Mouse (Mus musculus) MEL (cell line): ENCODE results near the gene Akt3. TPM values are rescaled to one million over a fixed set of nuclear protein-coding genes. Genes with fewer than 3 reads are reported as not detected.

Source experiments
- DNase-seq: peaks from one replicate; pipeline ENCODE4 v3.0.0; 2011; ENCODE audit warnings: low read depth, low spot score
- H3K27ac ChIP-seq: 2 replicates; pipeline ENCODE4 v1.5.1; 2012; ENCODE audit warnings: low read depth, mild to moderate bottlenecking, control low read depth, low read length, moderate library complexity; ENCODE audit not compliant: control insufficient read depth
- H3K27me3 ChIP-seq, 2 experiments: fragments of 150-350 bp in 1 of 2; sonication (generic) in 1 of 2; 2 replicates each; pipeline ENCODE4 v1.6.1; 2012; ENCODE audit warnings: low read length in 2 of 2, mild to moderate bottlenecking in 2 of 2, improper control_type of control experiment in 1 of 2, moderate library complexity in 1 of 2; ENCODE audit not compliant: insufficient read depth in 2 of 2, control insufficient read depth in 1 of 2
- H3K36me3 ChIP-seq, 2 experiments: 2 replicates each; pipeline ENCODE4 v1.6.1; 2012 to 2014; ENCODE audit warnings: low read length in 2 of 2, improper control_type of control experiment in 1 of 2, inconsistent platforms in 1 of 2, mild to moderate bottlenecking in 1 of 2; ENCODE audit not compliant: insufficient read depth in 2 of 2, control insufficient read depth in 1 of 2
- H3K4me1 ChIP-seq, 2 experiments: fragments of 150-350 bp in 1 of 2; sonication (generic) in 1 of 2; 2 replicates each; pipeline ENCODE4 v1.6.1; 2012; ENCODE audit warnings: low read length in 2 of 2, improper control_type of control experiment in 1 of 2, mild to moderate bottlenecking in 1 of 2; ENCODE audit not compliant: insufficient read depth in 2 of 2, control insufficient read depth in 1 of 2
- H3K4me3 ChIP-seq, 2 experiments: fragments of 150-350 bp in 1 of 2; sonication (generic) in 1 of 2; 2 replicates each; pipeline ENCODE4 v1.5.1; 2012; ENCODE audit warnings: low read depth in 2 of 2, low read length in 2 of 2, mild to moderate bottlenecking in 2 of 2, moderate library complexity in 2 of 2, control low read depth in 1 of 2, improper control_type of control experiment in 1 of 2; ENCODE audit not compliant: control insufficient read depth in 1 of 2, insufficient read depth in 1 of 2
- H3K79me2 ChIP-seq: 2 replicates; pipeline ENCODE4 v1.6.1; 2012; ENCODE audit warnings: mild to moderate bottlenecking, low read length, moderate library complexity; ENCODE audit not compliant: control insufficient read depth, poor library complexity, insufficient read depth
- H3K9ac ChIP-seq: 2 replicates; pipeline ENCODE4 v1.6.1; 2012; ENCODE audit warnings: low read depth, mild to moderate bottlenecking, control low read depth, low read length, moderate library complexity; ENCODE audit not compliant: control insufficient read depth, poor library complexity, severe bottlenecking
- H3K9me3 ChIP-seq: fragments of 150-350 bp; sonication (generic); replicated peaks from 2 replicates; pipeline ENCODE4 v1.6.1; 2012; ENCODE audit warnings: mild to moderate bottlenecking, low read length, improper control_type of control experiment, moderate library complexity; ENCODE audit not compliant: insufficient read depth
- CHD1 ChIP-seq: IDR thresholded peaks from 2 replicates; pipeline ENCODE4 v1.6.1; 2012; ENCODE audit warnings: low read depth, mild to moderate bottlenecking, inconsistent platforms, low read length, improper control_type of control experiment
- E2F4 ChIP-seq: IDR thresholded peaks from 2 replicates; pipeline ENCODE4 v1.6.1; 2011; ENCODE audit warnings: low read depth, low read length, improper control_type of control experiment, borderline replicate concordance
- ELF1 ChIP-seq: IDR thresholded peaks from 2 replicates; pipeline ENCODE4 v1.6.1; 2014; ENCODE audit warnings: low read depth, mild to moderate bottlenecking, inconsistent platforms, low read length, improper control_type of control experiment, moderate library complexity
- EP300 ChIP-seq, 2 experiments: IDR thresholded peaks; 2 replicates each; pipeline ENCODE4 v1.6.1; 2011; ENCODE audit warnings: improper control_type of control experiment in 2 of 2, low read length in 2 of 2, low read depth in 1 of 2, mild to moderate bottlenecking in 1 of 2
- ETS1 ChIP-seq: IDR thresholded peaks from 2 replicates; pipeline ENCODE4 v1.6.1; 2012; ENCODE audit warnings: low read depth, mild to moderate bottlenecking, inconsistent platforms, low read length, improper control_type of control experiment, moderate library complexity
- GATA1 ChIP-seq: IDR thresholded peaks from 2 replicates; pipeline ENCODE4 v1.6.1; 2011; ENCODE audit warnings: low read depth, low read length, improper control_type of control experiment
- HCFC1 ChIP-seq: IDR thresholded peaks from 2 replicates; pipeline ENCODE4 v1.6.1; 2012; ENCODE audit warnings: low read depth, mild to moderate bottlenecking, inconsistent platforms, low read length, improper control_type of control experiment, moderate library complexity
- JUND ChIP-seq: IDR thresholded peaks from 2 replicates; pipeline ENCODE4 v1.6.1; 2011; ENCODE audit warnings: low read depth, mild to moderate bottlenecking, improper control_type of control experiment, low read length
- MAX ChIP-seq: IDR thresholded peaks from 2 replicates; pipeline ENCODE4 v1.6.1; 2011; ENCODE audit warnings: low read length, improper control_type of control experiment
- MYC ChIP-seq: IDR thresholded peaks from 2 replicates; pipeline ENCODE4 v1.6.1; 2011; ENCODE audit warnings: low read depth, mild to moderate bottlenecking, low read length, improper control_type of control experiment, moderate library complexity
- POLR2A ChIP-seq, 2 experiments: IDR thresholded peaks; 2 replicates each; pipeline ENCODE4 v1.6.1; 2011 to 2012; ENCODE audit warnings: low read length in 2 of 2, mild to moderate bottlenecking in 2 of 2, control low read depth in 1 of 2, improper control_type of control experiment in 1 of 2, low read depth in 1 of 2, moderate library complexity in 1 of 2; ENCODE audit not compliant: control insufficient read depth in 1 of 2, insufficient read depth in 1 of 2, poor library complexity in 1 of 2
- USF1 ChIP-seq: IDR thresholded peaks from 2 replicates; pipeline ENCODE4 v1.6.1; 2014; ENCODE audit warnings: low read depth, mild to moderate bottlenecking, inconsistent platforms, low read length, improper control_type of control experiment, moderate library complexity
- ZKSCAN1 ChIP-seq: IDR thresholded peaks from 2 replicates; pipeline ENCODE4 v1.6.1; 2012; ENCODE audit warnings: low read depth, mild to moderate bottlenecking, inconsistent platforms, low read length, improper control_type of control experiment, moderate library complexity
- polyA plus RNA-seq, 2 experiments: library from polyadenylated mRNA; stranded (reverse) in 1 of 2; unstranded in 1 of 2; fragments of >175 nt in 1 of 2; fragments of >200 nt in 1 of 2; gene quantifications; 2 replicates each; pipeline versions ENCODE4 v1.2.1 to v1.2.4; 2012; ENCODE audit warnings: low replicate concordance in 2 of 2, low read depth in 1 of 2; ENCODE audit not compliant: insufficient read length in 2 of 2, insufficient read depth in 1 of 2, missing spikeins in 1 of 2
- total RNA-seq: library from RNA; depleted of rRNA; stranded (reverse); fragments of 300-350 nt; gene quantifications from 2 replicates; pipeline ENCODE4 v1.2.3, GENCODE M21; 2012

The Akt3 gene
- total and polyA plus RNA-seq, 3 experiments = 3.5 to 6.2 TPM; not detected in 1

- Histone ChIP-seq H3K27me3 (no peaks in the 10 kb centered on the region), H3K4me3 (no peak overlapping the region), H3K79me2 (no peaks in the 10 kb centered on the region), H3K9ac (no peak overlapping the region), H3K9me3 (no peaks in the 10 kb centered on the region), H3K36me3 (peaks cover 0 to 17% of the 10 kb centered on the region in 2 experiments; a peak in 2 of 4 replicates), H3K4me1 (peaks cover 10 to 22% of the 10 kb centered on the region in 2 experiments), H3K27ac (peak overlapping the region; percentile 26; the same call in 1 of the 2 replicates)
- peak; percentile 67 for DNase-seq
- TF ChIP-seq HCFC1 (no peak), EP300 (IDR thresholded peaks at IDR 0.05; ENCODE audit: low read depth in 1 of 2, low read length in 2 of 2) (peak; percentile 11 to 43; a peak in 2 of 4 replicates), MAX (0 out of 2 replicates have a peak, but pooled peaks have one; percentile 25), CHD1 (no peak), ETS1 (0 out of 2 replicates have a peak, but pooled peaks have one; percentile 17), GATA1 (0 out of 2 replicates have a peak, but pooled peaks have one; percentile 13), POLR2A (IDR thresholded peaks at IDR 0.05; ENCODE audit: control insufficient read depth in 1 of 2, insufficient read depth in 1 of 2, low read depth in 1 of 2, low read length in 2 of 2, poor library complexity in 1 of 2) (no peak), MYC (0 out of 2 replicates have a peak, but pooled peaks have one; percentile 37), ELF1 (no peak)
Observed at GRCm38 (mm10) chr1:176991473-176991872, 266.5 kb downstream of the Akt3 start.

DNA sequence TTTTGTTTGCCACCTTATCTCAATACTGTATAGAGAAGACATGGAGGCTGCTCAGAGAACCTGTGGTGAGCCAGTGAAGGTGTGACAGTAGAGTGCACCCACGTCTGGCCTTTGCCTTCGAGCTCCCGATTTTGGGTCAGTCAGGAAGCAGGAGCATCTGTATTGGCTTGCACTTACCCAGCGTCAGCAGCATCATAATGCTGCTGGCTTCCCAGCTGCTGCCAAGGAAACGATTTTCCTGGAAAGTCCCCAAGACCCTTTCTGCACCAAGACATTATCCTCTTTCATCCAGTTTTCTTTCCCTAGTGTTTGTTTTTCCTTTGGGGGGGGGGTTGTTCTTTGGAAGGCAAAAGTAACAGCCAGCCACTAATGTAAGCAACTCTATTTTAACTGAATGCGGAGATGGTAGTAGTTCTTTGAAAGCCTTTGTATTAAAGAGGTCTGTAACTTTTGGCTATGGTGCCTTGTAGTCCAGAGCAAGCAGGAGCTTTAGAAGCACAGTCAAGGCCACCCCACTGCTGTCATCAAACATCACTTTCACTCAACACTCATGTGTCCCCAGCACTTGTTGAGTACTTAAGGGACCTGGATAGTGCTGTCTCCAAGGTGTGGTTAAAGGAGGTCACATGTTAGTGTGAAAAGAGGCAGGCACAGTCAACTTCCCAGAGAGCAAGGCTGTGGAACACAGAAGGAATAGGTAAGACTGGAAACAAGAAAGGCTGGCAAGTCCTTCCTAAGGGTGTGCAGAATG, 270.8 kb downstream of the Akt3 start:
- Histone ChIP-seq H3K9me3 (no peaks in the 10 kb centered on the region), H3K9ac (no peak overlapping the region), H3K27ac (no peak overlapping the region), H3K4me3 (no peak overlapping the region), H3K4me1 (peaks cover 2 to 9% of the 10 kb centered on the region in 2 experiments; a peak in 3 of 4 replicates), H3K36me3 (peaks cover 0 to 11% of the 10 kb centered on the region in 2 experiments; a peak in 2 of 4 replicates), H3K79me2 (no peaks in the 10 kb centered on the region), H3K27me3 (no peaks in the 10 kb centered on the region)
- no peak for TF ChIP-seq E2F4
- TF ChIP-seq USF1 = no peak
- TF ChIP-seq JUND = no peak
- DNase-seq = no peak

- Histone ChIP-seq H3K27ac (no peak overlapping the region), H3K36me3 (peaks cover 0 to 6% of the 10 kb centered on the region in 2 experiments; a peak in 2 of 4 replicates), H3K9me3 (no peaks in the 10 kb centered on the region), H3K4me1 (peaks cover 0 to 8% of the 10 kb centered on the region in 2 experiments; a peak in 2 of 4 replicates), H3K27me3 (no peaks in the 10 kb centered on the region), H3K79me2 (no peaks in the 10 kb centered on the region), H3K9ac (no peak overlapping the region), H3K4me3 (no peak overlapping the region)
- TF ChIP-seq ZKSCAN1 (no peak), MYC (0 out of 2 replicates have a peak, but pooled peaks have one; percentile 47)
- TF ChIP-seq, all 39 proteins: peak for 1
- DNase-seq = peak; percentile 44
Observed at GRCm38 (mm10) chr1:176986275-176986674, 271.7 kb downstream of the Akt3 start.
